Mouse (Mus musculus) ovary, postnatal 36 days (tissue): Measurements from ENCODE around the gene Nek9.

Source experiments
- DNase-seq: peaks from one replicate; pipeline ENCODE4 v3.0.0; 2022; ENCODE audit warnings: low spot score, mixed read lengths

Nek9 gene

DNA sequence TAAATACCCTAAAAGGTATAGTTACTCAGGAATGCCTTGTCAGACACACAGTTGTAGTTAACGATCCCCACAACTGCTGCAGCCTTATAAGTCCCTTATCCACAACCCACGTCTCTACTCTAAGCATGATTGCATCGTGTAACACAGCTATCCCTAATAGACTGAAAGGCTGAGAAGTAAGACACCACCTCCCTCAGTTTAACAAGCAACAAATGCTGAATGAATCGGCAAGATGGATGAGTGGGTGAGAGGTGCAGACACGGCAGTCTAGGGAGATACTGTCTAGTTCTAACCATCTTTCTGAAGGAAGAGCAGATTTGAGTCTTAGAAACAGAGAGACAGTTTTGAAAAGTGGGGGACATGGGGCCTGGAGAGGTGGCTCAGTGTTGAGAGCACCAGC is 76.0 kb downstream of the Nek9 start:
- DNase-seq: no peak

DNA sequence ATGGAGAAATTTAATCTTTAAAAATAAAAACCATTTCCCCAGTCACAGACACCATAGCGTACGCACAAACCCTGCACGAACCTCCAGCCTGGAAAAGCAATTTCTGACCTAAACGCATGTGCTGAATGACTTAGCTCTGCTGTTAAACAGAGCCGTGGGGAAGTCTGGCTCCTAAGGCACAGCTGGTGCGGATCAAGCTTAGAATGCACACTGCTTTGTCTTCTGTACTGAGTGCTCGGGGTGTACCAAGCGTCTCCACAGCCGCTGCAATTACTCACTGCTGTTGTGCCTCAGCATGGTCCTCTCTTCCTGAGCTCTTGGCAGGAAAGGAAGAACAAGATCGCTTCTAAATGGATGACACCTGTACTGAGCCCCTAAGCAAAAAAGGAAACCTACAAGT is 76.7 kb downstream of the Nek9 start:
- no peak for DNase-seq

GRCm38 (mm10) chr12:85257008-85257639 is 82.0 kb downstream of the Nek9 start:
- DNase-seq: no peak

DNA sequence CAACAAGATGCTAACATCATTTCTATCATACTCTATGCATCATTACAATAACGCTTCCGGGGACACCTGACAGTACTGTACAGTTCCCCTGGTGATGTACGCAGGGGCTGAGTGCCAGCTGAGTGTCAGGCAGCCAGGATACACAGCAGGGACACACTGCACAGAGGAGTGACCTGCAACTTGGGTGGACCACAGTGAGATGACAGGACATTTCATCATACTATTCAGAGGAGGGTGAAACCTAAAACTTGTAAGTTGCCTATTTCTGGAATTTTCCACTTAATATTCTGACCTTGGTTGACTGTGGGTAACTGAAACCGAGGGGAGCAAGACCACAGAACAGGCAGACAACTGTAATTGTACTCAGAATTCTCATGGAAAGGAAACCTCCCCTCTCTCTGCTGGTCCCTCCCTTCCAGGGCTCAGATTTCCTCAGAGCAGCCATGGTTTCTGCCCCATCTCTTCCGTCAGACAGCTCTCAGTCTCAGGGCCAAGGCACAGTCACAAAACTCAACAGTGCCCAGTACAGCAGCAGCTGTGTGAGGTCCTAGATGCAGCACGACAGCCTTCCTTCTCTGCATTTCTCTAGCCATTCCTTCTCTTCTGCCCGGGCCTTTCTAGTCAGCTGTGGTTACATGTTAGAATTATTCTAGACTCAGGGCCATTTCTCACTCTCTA is 82.9 kb downstream of the Nek9 start:
- DNase-seq: no peak

DNA sequence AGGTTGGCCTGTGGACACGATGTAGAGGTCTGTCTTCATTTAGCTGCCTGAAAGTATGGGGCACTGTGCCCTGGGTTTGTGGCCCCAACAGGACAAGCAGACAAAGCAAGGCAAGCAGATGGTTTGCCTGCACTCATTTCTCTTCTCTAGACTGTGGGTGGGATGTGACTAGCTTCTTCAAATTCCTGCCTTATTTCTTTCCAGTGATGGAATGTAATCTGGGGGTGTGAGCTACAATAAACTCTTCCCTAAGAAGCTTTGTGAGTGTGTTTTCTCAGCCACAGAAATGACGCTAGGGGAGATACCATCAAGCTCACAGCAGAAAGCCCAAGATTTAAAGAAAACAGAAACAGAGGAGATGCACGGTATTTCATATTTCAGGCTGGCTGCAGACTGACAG is 87.1 kb downstream of the Nek9 start:
- no peak for DNase-seq
